Mouse (Mus musculus) splenic B cell, adult 2 months (primary cell): Measurements from ENCODE around the gene Ptafr.

ENCODE experiments used
- DNase-seq: peaks from one replicate; pipeline ENCODE4 v3.0.0-alpha.2; 2011; ENCODE audit warnings: low read depth, low spot score
- H3K27me3 ChIP-seq: 2 replicates; pipeline ENCODE4 v1.6.1; 2012; ENCODE audit warnings: mild to moderate bottlenecking, low read length, moderate library complexity, mixed read lengths; ENCODE audit not compliant: control insufficient read depth, poor library complexity, insufficient read depth, severe bottlenecking
- H3K36me3 ChIP-seq: 2 replicates; pipeline ENCODE4 v1.6.1; 2012; ENCODE audit warnings: mild to moderate bottlenecking, low read length, moderate library complexity, mixed read lengths; ENCODE audit not compliant: control insufficient read depth, poor library complexity, insufficient read depth, severe bottlenecking

The Ptafr gene

GRCm38 (mm10) chr4:132617873-132618272 lies 54.0 kb downstream of the Ptafr start:
- H3K27me3 ChIP-seq, result no peaks in the 10 kb centered on the region
- DNase-seq, result no peak

GRCm38 (mm10) chr4:132618850-132619375 lies 55.0 kb downstream of the Ptafr start:
- Histone ChIP-seq H3K36me3 (no peaks in the 10 kb centered on the region), H3K27me3 (no peaks in the 10 kb centered on the region)
- no peak for DNase-seq

More at GRCm38 (mm10) chr4:132617873-132618272, 54.0 kb downstream of the Ptafr start:
- no peaks in the 10 kb centered on the region for H3K36me3 ChIP-seq

- no peaks in the 10 kb centered on the region for H3K27me3 ChIP-seq
- DNase-seq, result no peak
- no peaks in the 10 kb centered on the region for H3K36me3 ChIP-seq
These were observed 56.3 kb downstream of the Ptafr start for GRCm38 (mm10) chr4:132620134-132620533.

GRCm38 (mm10) chr4:132621287-132622068 lies 57.6 kb downstream of the Ptafr start:
- DNase-seq, result peak; percentile 72
- Histone ChIP-seq H3K27me3 (no peaks in the 10 kb centered on the region), H3K36me3 (no peaks in the 10 kb centered on the region)

- DNase-seq, result no peak
These were observed 60.3 kb downstream of the Ptafr start for GRCm38 (mm10) chr4:132624034-132624657.

GRCm38 (mm10) chr4:132628830-132629229 lies 65.0 kb downstream of the Ptafr start:
- Histone ChIP-seq H3K36me3 (no peaks in the 10 kb centered on the region), H3K27me3 (no peaks in the 10 kb centered on the region)
- peak; percentile 75 for DNase-seq

More at GRCm38 (mm10) chr4:132624034-132624657, 60.3 kb downstream of the Ptafr start:
- H3K36me3 ChIP-seq, result no peaks in the 10 kb centered on the region
- H3K27me3 ChIP-seq, result no peaks in the 10 kb centered on the region
